Mouse (Mus musculus): ENCODE results near the gene Sgip1.

Gene Sgip1

DNA sequence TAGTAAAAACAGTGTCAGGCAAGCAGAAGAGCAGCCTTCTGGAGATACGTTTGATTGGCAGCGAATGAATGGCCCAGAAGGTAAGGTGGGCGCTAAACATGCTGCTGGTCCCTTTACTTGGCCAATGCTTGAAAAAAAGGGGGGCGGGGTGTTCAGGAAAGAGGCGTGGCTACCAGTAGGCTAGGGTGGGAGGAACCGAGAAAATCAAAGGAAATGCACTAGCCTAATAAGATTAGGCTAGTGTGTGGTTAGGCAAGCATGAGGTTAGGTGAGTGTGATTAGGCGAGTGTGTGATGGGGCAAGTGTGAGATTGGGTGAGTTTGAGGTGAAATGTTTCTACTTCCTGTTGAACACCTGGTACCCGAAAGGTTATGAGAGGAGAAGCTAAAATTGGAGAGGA lies at the start of gene Sgip1:
TSS of gene Sgip1 (plus strand) at position 11 of the 400 bp plus-strand sequence.
- CTCF ChIA-PET = no interaction called here

DNA sequence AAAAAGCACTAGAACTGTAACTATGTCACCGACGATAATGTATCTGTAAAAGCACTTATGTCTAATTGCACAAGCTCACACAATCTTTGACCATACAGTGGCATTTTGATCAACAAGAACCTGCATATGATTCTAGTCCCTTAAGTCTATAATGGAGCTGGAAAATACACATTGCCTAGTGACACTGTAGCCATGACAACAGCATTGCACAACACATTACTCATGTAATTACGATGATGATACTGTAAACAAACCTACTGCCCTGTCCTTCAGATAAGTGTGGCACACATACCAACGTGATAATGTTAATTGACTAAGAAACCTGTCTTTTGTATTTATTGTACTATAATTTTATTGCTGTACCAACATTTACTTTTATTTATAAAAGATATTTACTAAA lies 49.7 kb upstream of the Sgip1 start:
- CTCF ChIA-PET = no interaction called here

DNA sequence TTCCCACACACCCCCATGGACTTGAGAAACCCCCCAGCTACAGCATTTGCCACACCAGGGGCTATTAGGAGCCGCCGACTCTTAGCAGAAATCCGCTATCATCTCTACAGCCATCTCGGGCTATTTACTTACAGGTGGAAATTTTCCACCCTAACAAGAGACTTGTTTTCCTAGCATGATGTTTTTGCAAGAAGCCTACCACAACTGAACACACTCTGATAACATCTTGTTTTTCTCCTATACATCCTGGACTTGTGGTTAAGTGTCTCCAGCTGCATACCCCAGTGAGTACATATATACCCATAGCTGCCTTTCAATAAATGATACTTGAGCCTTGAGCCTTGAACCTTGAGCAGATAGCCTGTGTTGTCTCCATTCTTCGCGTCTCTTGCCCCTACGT lies 43.1 kb upstream of the Sgip1 start:
- CTCF ChIA-PET = no interaction called here

DNA sequence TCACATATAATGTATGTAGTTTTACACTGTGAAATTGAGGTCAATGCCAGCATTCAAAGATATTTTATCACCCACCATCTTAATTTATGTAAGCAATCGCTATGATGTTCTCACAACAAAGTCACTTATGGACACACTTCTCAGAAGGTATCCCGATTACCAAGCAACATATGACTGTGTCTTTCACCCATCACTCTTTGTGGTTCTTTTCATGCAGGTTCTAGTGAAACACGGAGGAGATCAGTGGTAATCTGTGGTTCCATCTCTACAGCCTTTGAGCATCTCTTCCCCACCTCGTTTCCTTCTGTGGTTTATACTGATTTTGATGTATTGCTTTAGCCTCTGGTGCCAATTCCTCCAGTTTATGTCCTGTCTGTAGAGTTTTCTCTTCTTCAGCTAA lies 29.4 kb upstream of the Sgip1 start:
- CTCF ChIA-PET = no interaction called here

DNA sequence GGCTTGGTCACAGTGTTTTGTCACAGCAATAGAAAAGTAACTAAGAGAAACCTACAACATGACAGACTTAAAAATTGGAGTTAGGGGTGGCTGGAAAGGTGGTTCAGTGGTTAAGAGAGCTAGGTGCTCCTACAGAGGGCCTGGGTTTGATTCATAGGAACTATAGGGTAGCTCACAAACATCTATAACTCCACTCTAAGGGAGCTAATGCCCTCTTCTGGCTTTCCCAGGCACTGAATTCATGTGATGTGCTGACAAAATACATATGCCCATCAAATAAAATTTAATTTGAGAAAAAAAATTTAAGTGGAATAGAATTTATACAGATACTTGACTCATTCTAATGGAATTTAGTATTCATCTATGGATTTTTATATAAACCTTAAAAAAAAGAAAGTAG lies 25.6 kb upstream of the Sgip1 start:
- CTCF ChIA-PET = no interaction called here

DNA sequence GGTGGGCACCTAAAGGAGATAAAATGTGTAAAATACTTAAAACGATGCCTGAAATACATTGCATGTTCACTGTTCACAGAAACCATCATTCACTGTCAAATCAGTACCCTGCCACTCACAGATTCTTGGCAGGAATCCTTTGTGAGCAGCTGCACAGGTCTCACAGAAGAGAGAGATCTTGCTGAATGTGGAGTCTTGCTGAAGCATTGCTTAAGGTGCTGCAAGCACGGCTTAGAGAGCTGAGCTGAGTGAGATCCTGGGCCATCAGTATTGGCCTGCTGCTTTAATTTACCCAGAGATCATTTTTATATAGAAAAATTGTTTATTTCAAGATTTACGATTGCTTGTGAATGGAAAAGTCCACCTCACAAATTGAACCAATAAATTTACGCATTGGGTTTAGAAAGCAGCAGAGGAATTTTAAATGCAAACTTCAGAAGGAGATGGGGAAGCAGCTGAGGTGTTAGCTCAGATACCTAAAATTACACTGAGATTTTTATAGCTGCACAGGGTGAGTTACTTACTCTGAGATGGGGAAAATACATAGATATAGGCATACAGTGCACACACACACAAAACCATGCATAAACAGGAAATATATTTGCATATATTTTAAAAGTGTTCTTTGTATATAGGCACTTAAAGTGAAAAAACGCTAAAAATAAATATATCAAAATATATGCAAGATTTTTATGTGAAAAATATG lies 23.8 kb upstream of the Sgip1 start:
- CTCF ChIA-PET = no interaction called here

DNA sequence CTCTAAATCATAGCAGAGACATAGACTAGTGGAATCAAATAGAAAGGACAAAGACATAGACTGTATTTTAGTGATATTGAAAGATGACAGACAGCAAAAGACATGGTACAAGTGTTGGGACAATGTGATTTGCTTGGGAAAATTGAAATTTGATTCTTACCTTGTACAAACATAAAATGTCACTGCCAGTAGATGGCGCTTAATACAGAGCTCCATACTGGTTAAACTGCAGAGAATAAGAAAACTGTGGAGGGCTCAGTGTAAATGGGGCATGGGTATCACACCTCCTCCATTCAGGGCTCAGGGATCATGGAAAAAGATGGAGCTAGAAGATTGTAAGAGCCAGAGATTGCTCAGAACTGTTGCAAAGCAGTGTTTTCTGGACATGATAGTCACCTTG lies 21.6 kb upstream of the Sgip1 start:
- CTCF ChIA-PET = interaction anchor here (0.7 kb wide), 1 partner anchor 32 kb away, joined by 3 read pairs; no protein-coding TSS in a partner anchor

DNA sequence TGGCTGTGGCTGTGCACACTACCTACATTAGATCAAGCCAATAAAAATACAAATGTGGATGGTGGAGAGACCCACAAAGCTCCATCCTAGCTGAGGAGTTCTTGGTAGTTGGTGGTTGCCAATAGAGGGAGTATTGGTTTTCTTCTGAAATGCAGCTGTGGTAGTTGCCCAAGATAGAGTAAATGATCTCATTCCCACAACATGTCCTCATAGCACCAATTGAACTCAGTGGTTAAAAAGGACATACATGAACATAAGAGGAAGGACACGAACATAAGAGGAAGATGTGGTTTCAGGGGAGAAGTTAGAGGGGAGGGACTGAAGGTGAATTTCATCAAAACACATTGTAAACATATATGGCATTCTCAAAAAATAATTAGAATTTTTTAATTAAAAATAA lies 21.1 kb upstream of the Sgip1 start:
- CTCF ChIA-PET = no interaction called here

DNA sequence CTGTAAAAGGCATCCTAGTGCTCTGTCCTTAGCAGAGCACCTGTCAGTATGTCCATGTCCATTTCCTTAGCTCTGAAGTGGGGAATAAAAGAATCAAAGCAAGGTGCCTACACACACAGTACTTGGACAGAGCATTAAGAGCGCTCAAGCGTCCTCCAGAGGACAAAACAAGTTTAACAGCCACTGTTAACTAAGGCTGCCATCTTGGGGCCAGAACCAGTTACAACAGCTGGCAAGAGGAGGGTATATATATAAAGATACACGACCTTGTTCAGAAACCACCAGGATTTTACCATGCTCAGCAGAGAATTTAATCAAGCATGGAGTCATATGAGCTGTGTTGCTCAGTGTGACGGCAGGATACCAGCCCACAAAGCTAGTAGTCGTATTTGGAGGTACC lies 16.7 kb upstream of the Sgip1 start:
- CTCF ChIA-PET = no interaction called here

DNA sequence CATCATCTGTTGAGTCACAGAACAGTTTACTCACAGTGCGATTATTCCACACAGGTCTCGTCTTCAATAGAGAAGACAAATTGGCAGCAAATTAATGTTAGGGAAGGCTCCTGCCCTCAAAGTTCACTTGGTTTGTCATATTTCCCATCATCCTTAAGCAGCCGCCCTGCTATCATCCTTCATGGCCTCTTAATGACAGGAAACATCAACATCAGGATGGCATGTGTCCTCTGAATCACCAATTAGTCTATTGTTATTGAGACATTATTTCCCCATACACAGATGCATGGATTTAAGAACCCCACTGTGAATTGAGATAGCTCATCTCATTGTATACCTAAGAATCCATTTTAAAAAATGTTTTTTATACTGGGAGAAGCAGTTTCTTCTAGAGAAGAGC lies 10.1 kb upstream of the Sgip1 start:
- CTCF ChIA-PET = no interaction called here

DNA sequence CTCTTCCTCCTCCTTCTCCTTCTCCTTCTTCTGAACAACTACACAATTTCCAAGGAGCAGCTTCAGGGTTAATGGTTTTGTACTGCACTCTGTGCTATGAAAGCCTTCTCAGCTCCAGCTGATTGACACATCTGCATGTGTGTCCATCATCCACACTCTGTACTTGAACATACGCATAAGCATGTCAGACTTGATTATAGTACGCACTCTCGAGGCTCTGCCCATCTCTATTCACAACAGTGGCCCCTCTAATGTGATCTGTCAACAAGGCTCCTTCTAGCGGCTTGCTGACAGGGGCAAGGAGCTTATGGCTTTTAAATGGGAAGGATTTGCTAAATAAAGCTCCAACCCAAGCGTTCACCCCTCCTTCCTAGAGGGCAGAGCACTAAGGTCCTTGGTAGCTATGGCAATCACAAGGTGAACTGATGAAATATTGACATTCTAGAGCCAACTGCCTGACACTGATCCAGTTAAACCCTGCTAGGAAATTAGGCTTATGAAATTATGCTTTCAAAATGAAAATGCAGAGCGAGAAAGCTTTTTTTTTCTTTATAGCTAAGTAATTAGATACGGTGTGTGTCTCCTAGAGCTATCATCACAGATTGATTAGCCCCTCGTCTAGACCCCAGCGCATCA lies 7.0 kb upstream of the Sgip1 start:
- CTCF ChIA-PET = no interaction called here

DNA sequence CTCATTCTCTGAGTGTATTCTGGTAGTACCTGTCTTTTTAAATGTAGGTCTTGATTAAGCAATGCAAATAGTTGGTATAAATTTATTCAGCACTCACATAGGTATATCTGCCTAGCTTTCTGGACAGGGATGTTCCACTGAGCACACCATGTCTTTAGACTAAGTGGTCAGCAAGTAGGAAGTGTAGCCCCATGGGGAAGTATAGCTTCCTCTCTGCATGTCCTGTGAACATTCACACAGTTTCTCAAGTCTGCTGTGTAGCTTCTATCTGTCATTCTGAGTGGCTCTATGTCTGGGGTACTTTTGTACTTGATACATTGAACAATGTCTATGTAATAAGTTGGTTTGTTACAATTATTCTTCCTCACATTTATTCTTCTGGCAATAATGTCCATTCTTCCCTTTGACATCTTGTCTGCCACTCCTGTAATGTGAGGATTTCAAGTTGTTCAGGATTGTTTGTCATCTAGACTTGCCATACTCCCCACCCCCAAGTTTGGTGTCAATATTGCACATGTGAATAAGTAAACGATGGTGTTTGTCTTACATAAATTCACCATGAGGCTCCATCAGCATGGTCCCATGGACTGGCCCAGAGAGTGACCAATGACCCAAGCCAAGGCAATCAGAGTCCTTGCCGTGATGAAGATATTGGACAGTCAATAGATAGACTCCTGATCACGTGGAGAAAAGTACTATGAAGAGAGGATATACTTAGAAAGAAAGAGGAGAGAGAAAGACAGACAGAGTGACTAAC lies 12.4 kb downstream of the Sgip1 start:
- CTCF ChIA-PET = interaction anchor here (0.6 kb wide), 1 partner anchor 361 kb away, joined by 3 read pairs; no protein-coding TSS in a partner anchor

DNA sequence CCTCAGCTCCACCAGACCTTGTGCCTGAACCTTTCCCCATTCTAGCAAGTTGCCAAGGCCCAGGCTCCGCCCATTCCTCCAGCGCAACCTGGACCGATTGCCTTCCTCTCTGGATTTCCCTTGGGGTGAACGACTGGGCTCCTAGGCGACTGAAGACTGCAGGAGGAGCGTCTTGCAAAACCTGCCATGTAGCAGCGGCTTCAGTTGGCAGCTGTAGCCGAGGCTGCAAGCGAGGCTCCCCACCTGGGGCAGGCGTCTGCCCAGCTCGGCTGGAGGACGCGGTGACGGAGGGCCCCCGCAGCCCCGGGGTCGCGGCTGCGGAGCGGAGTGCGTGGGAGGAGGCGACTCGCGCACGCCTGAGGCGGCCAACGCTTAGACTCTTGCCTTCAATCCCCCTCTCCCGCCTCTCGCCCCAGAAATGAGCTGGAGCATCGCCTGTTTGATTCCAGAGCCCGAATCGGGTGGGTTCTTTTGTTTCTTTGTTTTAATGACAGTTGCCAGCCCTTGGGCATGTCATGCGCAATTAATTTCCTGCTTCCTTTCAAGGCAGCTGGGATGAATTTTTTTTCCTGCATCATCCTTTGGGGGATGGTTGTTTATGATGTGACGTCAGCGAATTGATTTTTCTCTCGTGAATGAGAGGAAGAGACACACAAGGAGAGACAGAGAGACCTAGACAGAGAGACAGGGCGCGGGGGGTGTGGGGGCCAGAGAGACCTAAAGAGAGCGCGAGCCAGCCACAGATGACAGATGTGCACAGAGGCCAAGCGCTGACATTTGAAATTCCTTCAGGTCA lies 18.2 kb downstream of the Sgip1 start:
- CTCF ChIA-PET = no interaction called here

DNA sequence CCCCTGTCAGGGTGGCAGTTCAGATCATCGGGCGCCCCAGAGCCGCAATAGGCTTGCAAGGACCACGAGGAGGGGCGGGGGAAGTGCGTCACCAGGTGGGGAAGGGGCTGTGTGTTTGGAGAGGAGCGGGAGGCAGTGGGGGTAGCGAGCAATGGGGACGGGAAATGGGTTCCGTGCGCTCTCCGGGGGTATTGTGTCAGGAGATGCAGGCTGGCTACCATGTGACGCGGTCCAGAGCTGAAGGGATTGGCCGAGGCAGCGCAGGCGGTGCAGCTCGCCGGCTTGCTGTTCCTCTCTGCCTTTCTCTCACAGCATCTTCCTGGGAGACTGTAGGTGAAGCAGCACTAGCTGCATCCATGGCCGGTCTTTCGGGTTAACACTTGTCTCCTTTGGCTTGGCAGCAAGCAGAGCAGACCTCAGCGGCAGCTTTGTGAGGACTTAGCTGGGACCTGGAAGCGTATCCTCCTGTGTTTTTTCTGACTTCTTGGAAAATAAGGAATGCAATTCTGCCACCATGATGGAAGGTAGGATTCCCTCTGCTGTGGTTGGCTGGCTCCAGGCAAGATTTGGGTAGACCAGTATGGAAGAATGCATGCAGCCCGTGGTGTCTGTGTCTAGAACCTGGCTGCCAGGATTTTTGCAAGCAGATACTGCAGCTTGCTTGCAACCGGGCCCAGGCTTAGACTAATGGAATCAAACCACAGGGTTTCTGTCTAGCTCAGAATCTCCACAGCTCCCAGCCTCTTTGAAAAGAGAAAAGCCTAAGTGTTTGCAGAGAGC lies 19.1 kb downstream of the Sgip1 start:
- CTCF ChIA-PET = no interaction called here

DNA sequence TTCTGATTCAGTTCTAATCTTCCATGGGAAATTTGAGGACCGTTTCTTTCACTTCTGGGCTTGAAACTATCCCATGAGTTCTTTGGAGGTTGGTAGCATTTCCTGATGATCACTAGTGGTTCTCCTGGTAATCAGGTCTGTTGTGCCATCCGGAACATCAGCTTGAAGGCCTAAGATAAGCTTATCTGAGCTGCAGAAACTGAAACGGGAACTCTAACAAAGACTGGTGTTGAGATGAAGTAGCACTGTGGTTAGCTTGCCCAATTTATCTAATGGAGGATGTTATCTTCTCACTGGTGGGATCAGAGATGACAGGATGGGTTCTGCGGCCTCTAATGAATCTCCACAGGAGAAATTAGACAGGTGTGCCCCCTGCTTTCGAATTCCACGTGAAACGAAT lies 21.0 kb downstream of the Sgip1 start:
- CTCF ChIA-PET = no interaction called here

DNA sequence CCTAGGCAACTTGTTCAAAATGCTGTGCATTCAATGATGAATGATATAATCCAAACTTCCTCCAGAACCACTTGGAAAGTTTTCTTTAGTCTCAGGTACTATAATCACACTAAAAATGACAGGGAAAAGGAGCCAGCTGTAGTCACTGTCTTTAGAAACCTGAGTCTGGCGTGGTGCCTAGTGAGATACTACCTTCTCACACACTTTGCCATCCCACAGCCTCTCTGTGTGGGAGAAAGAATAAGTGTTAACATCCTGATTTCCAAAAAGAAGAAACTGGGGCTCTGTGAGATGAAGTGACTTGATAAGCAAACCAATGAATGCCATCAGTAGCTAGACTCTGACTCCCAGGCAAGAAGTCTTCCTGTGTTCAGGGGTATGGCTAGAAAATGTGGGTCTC lies 28.0 kb downstream of the Sgip1 start:
- CTCF ChIA-PET = no interaction called here

DNA sequence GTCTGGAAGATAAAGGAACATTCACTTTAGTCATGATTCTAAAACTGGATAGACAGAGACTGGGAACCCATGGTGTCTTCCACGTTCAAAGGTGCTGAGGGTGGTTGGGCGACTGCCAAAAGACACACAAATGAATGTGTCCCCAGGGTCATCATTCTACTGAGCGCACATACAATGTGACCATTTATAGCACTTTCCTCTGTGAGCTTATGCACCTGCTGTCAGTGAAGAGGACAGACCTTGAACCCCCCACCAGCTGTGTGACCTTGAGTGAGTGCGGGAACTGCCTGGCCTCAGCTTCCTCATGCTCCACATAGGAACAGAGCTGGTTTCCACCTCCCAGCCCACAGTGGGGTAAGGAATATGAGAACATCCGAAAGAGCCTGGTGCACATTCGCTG lies 28.8 kb downstream of the Sgip1 start:
- CTCF ChIA-PET = no interaction called here

DNA sequence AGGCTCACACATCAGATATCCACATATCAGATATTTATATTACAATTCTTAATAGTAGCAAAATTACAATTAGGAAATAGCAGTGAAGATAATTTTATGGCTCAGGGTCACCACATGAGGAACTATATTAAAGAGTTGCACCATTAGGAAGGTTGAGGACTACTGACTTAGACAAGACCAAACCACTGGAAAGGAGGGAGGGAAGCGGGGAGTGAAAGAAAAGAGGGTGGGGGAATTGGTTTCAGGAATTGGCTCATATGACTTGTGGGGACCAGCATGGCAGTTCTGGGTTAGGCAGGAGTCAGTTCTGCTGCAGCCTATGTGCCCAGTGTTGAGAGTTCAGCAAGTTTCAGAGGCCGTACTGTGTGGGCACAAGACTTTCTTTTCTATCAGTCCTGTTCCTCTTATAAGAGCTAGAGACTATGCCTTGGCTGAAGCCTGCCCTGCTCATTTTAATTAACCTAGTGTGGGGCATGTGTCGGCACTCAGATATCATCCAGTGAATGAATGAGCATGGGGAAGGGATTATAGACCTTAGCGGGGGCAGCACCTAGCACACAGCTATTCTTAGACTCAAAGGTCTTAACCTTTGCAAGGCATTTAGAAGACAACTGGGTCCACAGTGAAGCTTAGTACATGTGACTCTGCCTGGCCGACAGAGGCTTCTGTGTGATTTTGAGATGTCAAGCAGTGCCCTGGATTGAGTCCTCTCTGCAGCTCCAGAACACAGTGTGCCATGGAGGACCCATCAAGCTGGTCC lies 30.7 kb downstream of the Sgip1 start:
- CTCF ChIA-PET = no interaction called here

DNA sequence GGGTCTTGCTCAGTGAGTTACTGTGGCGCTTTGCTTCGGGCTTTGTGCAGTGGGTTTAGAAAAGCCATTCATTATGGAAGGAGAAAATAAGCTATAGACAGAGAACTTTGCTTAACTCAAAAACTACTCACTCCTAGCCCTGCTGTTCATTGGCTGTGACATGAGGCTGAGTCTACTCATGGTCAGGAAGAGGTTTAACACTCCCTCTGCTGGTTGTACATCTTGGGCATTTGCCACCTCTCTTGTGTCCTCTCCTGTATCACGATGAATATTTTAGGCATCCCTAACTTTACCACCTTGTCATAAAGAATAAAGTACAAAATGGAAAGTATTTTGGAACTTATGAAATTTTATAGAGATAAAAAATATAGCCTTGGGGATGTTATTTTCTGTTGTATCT lies 32.1 kb downstream of the Sgip1 start:
- CTCF ChIA-PET = no interaction called here

DNA sequence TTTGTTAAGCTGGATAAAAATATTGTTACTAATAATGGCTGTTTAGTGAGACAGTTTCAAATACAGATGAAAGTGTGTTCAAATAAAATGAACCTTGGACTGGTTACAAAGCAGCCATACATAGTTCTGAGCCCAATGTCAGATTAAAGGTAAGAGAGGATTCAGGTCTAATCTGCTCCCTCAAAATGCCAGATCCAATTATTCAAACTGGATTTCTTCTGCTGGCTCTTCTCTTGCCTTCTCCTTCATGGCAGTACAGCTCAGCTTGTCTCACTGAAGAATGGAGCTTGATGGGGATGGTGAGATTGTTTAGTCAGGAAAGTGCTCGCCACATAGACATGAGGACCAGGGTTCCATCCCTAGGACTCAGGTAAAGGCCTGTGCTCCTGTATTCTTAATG lies 32.7 kb downstream of the Sgip1 start:
- CTCF ChIA-PET = no interaction called here

DNA sequence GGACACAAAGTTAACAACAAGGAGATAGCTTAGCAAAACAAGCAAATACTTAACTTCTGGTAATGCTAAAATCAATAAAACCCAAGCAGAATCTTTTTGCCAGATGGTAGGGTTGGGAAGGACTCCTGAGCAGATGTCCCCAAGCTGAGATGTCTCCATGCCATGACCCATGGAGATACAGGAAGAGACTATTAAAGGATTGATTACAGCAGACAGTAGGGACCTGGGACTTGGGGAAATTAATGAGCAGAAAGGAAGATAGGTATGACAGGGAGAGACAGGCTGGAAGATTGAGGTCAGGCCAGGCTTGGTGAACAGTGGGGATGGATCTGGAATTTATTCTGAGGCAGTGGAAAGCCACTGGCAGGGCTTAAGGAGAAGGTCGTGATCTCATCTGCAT lies 33.5 kb downstream of the Sgip1 start:
- CTCF ChIA-PET = no interaction called here
